Mouse (Mus musculus): ENCODE results near the gene Ldb3. TPM values are rescaled to one million over a fixed set of nuclear protein-coding genes. Genes with fewer than 3 reads are reported as not detected.

Ldb3 gene
- total and polyA plus RNA-seq, 3 experiments: 0.01 TPM; not detected in 2

- no peak for TF ChIP-seq RAD21 (IDR thresholded peaks at IDR 0.05; ENCODE audit: low read depth, low read length)
- no peak for TF ChIP-seq UBTF (IDR thresholded peaks at IDR 0.05; ENCODE audit: borderline replicate concordance, insufficient read depth, low read depth, low read length)
- TF ChIP-seq USF1 (IDR thresholded peaks at IDR 0.05; ENCODE audit: low read depth, low read length): peak; percentile 71; the same call in 1 of the 2 replicates
- TF ChIP-seq POLR2AphosphoS2 (IDR thresholded peaks at IDR 0.05; ENCODE audit: low read length): peak; percentile 86
- peak; percentile 80 for TF ChIP-seq MAX (IDR thresholded peaks at IDR 0.05; ENCODE audit: low read length)
- TF ChIP-seq SMC3 (IDR thresholded peaks at IDR 0.05; ENCODE audit: low read depth, low read length): no peak
- peak; percentile 98 to 99 for TF ChIP-seq EP300 (IDR thresholded peaks at IDR 0.05; ENCODE audit: low read depth in 1 of 2, low read length in 2 of 2)
- no peak for TF ChIP-seq CHD1 (IDR thresholded peaks at IDR 0.05; ENCODE audit: low read depth, low read length)
- peak; percentile 96 for TF ChIP-seq BHLHE40 (IDR thresholded peaks at IDR 0.05; ENCODE audit: borderline replicate concordance, low read depth, low read length)
- TF ChIP-seq MYC (IDR thresholded peaks at IDR 0.05; ENCODE audit: low read depth, low read length): peak; percentile 75; the same call in 1 of the 2 replicates
- 0 out of 2 replicates have a peak, but pooled peaks have one; percentile 26 for TF ChIP-seq ZC3H11A (IDR thresholded peaks at IDR 0.05; ENCODE audit: low read depth, low read length)
- TF ChIP-seq MAZ (IDR thresholded peaks at IDR 0.05; ENCODE audit: low read depth, low read length): peak; percentile 60; the same call in 1 of the 2 replicates
Measured at GRCm38 (mm10) chr14:34623531-34624210, 35.2 kb upstream of the Ldb3 start (continued).

DNA sequence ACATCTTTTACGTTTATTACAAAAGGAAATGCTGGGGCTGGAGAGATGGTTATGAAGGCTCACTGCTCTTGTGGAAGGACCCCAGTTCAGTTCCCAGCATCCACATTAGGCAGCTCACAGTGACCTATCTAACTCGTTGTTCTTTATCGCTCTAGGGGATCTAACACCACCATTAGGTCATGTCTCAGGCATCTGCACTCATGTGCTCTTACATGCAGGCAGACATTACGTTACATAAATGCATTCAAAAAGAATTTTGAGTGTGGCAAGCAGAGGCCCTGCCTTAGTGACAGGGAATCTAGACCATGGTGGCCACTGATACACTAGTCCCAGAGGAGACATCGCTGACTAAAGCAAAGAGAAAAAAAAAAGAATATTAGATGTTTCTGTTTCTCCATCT, 34.6 kb upstream of the Ldb3 start:
- H3K9me3 ChIP-seq (replicated peaks; ENCODE audit: insufficient read depth, low read length): no peaks in the 10 kb centered on the region
- H3K27ac ChIP-seq (ENCODE audit: control insufficient read depth, low read depth, low read length): peak overlapping the region; percentile 99
- peaks cover 0 to 43% of the 10 kb centered on the region in 2 experiments; a peak in 2 of 4 replicates for H3K36me3 ChIP-seq (ENCODE audit: control insufficient read depth in 1 of 2, insufficient read depth in 2 of 2, low read length in 2 of 2)
- peak overlapping the region; percentile 10 to 24 for H3K4me3 ChIP-seq (ENCODE audit: control insufficient read depth in 1 of 2, insufficient read depth in 1 of 2, low read depth in 2 of 2, low read length in 2 of 2)
- peaks cover 37 to 43% of the 10 kb centered on the region in 2 experiments for H3K4me1 ChIP-seq (ENCODE audit: control insufficient read depth in 1 of 2, insufficient read depth in 2 of 2, low read length in 2 of 2)
- no peaks in the 10 kb centered on the region for H3K79me2 ChIP-seq (ENCODE audit: control insufficient read depth, insufficient read depth, low read length, poor library complexity)
- H3K9ac ChIP-seq (ENCODE audit: control insufficient read depth, low read depth, low read length, poor library complexity, severe bottlenecking): peak overlapping the region; percentile 47
- no peaks in the 10 kb centered on the region for H3K27me3 ChIP-seq (ENCODE audit: control insufficient read depth in 1 of 2, insufficient read depth in 2 of 2, low read length in 2 of 2)
- DNase-seq (ENCODE audit: low read depth, low spot score): no peak
- TF ChIP-seq CHD1 (IDR thresholded peaks at IDR 0.05; ENCODE audit: low read depth, low read length) (0 out of 2 replicates have a peak, but pooled peaks have one; percentile 2), JUND (IDR thresholded peaks at IDR 0.05; ENCODE audit: low read depth, low read length) (no peak)

- peak overlapping the region; percentile 62 for H3K27ac ChIP-seq (ENCODE audit: control insufficient read depth, low read depth, low read length)
- peaks cover 0 to 31% of the 10 kb centered on the region in 2 experiments; a peak in 2 of 4 replicates for H3K36me3 ChIP-seq (ENCODE audit: control insufficient read depth in 1 of 2, insufficient read depth in 2 of 2, low read length in 2 of 2)
- no peaks in the 10 kb centered on the region for H3K9me3 ChIP-seq (replicated peaks; ENCODE audit: insufficient read depth, low read length)
- no peaks in the 10 kb centered on the region for H3K79me2 ChIP-seq (ENCODE audit: control insufficient read depth, insufficient read depth, low read length, poor library complexity)
- TF ChIP-seq MXI1 (IDR thresholded peaks at IDR 0.05; ENCODE audit: low read depth, low read length) (peak; percentile 45; the same call in 1 of the 2 replicates), NRF1 (IDR thresholded peaks at IDR 0.05; ENCODE audit: insufficient read depth, low read depth, low read length, poor library complexity, severe bottlenecking) (peak; percentile 44; the same call in 1 of the 2 replicates), SIN3A (IDR thresholded peaks at IDR 0.05; ENCODE audit: low read length) (peak; percentile 74), MYC (IDR thresholded peaks at IDR 0.05; ENCODE audit: low read depth, low read length) (0 out of 2 replicates have a peak, but pooled peaks have one; percentile 58), CHD2 (IDR thresholded peaks at IDR 0.05; ENCODE audit: low read length) (no peak), USF1 (IDR thresholded peaks at IDR 0.05; ENCODE audit: low read depth, low read length) (no peak), TCF12 (IDR thresholded peaks at IDR 0.05; ENCODE audit: low read depth, low read length) (no peak), BHLHE40 (IDR thresholded peaks at IDR 0.05; ENCODE audit: borderline replicate concordance, low read depth, low read length) (0 out of 2 replicates have a peak, but pooled peaks have one; percentile 13), ZC3H11A (IDR thresholded peaks at IDR 0.05; ENCODE audit: low read depth, low read length) (peak; percentile 94), SMC3 (IDR thresholded peaks at IDR 0.05; ENCODE audit: low read depth, low read length) (peak; percentile 93), MAZ (IDR thresholded peaks at IDR 0.05; ENCODE audit: low read depth, low read length) (peak; percentile 50; the same call in 1 of the 2 replicates), RAD21 (IDR thresholded peaks at IDR 0.05; ENCODE audit: low read depth, low read length) (peak; percentile 94), EP300 (IDR thresholded peaks at IDR 0.05; ENCODE audit: low read depth in 1 of 2, low read length in 2 of 2) (peak in 1 of 2 experiments; percentile 24; a peak in 1 of 4 replicates), JUND (IDR thresholded peaks at IDR 0.05; ENCODE audit: low read depth, low read length) (no peak; the same call in 1 of the 2 replicates), HCFC1 (IDR thresholded peaks at IDR 0.05; ENCODE audit: low read depth, low read length) (peak; percentile 53; the same call in 1 of the 2 replicates), E2F4 (IDR thresholded peaks at IDR 0.05; ENCODE audit: borderline replicate concordance, low read depth, low read length) (no peak), CTCF (IDR thresholded peaks at IDR 0.05 in 2 of 3, conservative IDR thresholded peaks at IDR 0.05 in 1 of 3; ENCODE audit: control insufficient read depth in 1 of 3, insufficient read depth in 1 of 3, low read depth in 2 of 3, low read length in 3 of 3, poor library complexity in 1 of 3, severe bottlenecking in 1 of 3) (peak; percentile 79 to 96 (median 87)), ETS1 (IDR thresholded peaks at IDR 0.05; ENCODE audit: low read depth, low read length) (peak; percentile 19; the same call in 1 of the 2 replicates)
- no peaks in the 10 kb centered on the region for H3K27me3 ChIP-seq (ENCODE audit: control insufficient read depth in 1 of 2, insufficient read depth in 2 of 2, low read length in 2 of 2)
- peak; percentile 89 for DNase-seq (ENCODE audit: low read depth, low spot score)
- H3K4me1 ChIP-seq (ENCODE audit: control insufficient read depth in 1 of 2, insufficient read depth in 2 of 2, low read length in 2 of 2): peaks cover 23 to 31% of the 10 kb centered on the region in 2 experiments
- H3K4me3 ChIP-seq (ENCODE audit: control insufficient read depth in 1 of 2, insufficient read depth in 1 of 2, low read depth in 2 of 2, low read length in 2 of 2): peak overlapping the region in 1 of 2 experiments; percentile 37; a peak in 1 of 4 replicates
- peak overlapping the region; percentile 15; the same call in 1 of the 2 replicates for H3K9ac ChIP-seq (ENCODE audit: control insufficient read depth, low read depth, low read length, poor library complexity, severe bottlenecking)
Measured at GRCm38 (mm10) chr14:34620611-34621376, 32.3 kb upstream of the Ldb3 start.
